Mouse (Mus musculus) left cerebral cortex, postnatal 14 days (tissue): ENCODE measurements at regions not wholly inside any gene's neighbourhood (a gene's known extent, or its start where the extent isn't known, plus 50 kb on each side); places are given as distances from the start of the nearest gene placed in this dataset.

Source experiments
- DNase-seq, 2 experiments: peaks; one replicate each; pipeline ENCODE4 v3.0.0; 2021 to 2022; ENCODE audit warnings: low spot score in 2 of 2, mixed read lengths in 1 of 2
- intact Hi-C: fragments of 180-260 bp; cut with DNase I; formaldehyde crosslinking; loops from one replicate; pipeline ENCODE4 v1.15.1; 2025

DNA sequence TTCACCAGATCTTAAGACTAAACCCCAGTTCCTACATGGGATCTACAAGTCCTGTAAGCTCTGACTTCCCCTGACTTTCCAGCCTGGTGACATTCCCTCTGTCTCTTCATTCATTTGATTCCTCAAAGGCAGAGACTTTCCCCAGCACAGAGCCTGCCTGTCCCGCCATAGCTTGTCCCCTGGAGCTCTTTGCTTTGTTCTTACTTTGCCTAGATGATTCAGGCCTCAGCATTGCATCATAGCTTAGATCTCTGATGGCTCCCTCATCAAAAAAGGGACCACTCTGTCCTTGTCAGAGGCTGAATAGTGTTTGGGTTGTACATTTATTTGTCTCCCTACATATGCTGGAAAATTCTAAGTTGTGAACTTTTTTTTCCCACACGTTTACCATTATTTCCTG is 57.6 kb upstream of the Exoc6 start:
- intact Hi-C loops = no loop called here

DNA sequence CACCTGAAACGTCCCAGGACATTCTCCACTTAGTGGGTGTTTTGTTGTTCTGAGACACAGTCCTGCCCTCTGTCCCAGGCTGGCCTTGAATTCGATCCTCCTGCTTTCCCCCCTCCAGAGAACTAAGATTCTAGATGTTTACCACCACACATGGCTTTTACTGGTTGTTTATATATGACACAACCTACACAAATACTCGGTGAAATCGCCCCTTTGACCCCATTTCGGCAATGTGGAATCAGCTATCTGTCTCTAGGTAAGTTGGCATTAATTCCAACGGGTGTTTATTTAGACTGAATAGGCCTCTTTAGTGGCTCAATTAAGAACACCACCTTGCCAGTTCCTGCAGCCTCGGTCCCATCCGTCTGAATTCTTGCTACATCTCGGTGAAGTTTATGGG is 56.8 kb upstream of the Exoc6 start:
- intact Hi-C loops = no loop called here
- DNase-seq = no peak

More for the DNA sequence above, 57.6 kb upstream of the Exoc6 start:
- no peak for DNase-seq

DNA sequence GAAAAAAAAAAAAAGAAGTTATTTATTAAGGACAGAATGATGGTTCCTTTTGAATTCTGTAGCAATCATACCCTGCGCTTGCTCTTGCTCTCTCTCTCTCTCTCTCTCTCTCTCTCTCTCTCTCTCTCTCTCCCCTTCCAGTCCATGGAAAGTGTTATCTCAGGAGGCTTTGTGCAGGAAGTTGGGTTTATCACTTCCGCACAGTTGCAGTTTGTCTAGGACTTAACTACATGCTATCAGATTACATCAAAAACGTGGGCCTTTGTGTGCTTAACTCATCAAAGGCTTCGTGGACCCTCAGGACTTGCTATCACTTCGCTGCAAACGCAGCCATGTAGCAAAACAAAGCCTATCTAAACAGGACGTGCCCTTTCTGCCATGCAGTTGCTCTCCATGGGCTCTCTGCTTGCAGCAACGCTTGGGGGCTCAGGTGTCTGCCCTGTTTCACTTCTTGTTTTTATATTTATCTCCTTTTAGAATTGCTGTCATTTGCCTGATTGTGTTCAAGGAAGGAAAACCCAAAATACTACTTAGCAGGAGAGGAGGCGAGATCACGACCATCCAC is 56.2 kb upstream of the Exoc6 start:
- intact Hi-C loops = no loop called here

DNA sequence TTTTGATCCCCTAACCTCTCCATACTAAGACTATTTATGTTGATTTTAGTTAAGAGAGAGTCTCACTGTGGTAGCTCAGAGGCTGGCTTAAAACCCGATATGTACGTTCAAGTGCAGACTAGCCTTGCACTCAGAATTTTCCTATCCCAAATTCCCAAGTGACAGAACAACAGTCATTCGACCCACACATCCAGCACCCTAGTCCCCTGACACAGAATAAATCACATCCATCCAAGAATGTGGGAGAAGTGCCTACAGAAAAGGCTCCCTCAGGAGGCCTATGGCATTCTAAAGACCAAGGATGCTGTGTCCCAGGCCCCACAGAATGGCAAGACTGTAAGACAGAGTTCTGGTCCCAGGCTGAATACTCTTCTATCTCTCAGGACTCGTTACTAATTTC is 55.4 kb upstream of the Exoc6 start:
- intact Hi-C loops = no loop called here
- DNase-seq = no peak

More for the DNA sequence above, 56.2 kb upstream of the Exoc6 start:
- DNase-seq = no peak

DNA sequence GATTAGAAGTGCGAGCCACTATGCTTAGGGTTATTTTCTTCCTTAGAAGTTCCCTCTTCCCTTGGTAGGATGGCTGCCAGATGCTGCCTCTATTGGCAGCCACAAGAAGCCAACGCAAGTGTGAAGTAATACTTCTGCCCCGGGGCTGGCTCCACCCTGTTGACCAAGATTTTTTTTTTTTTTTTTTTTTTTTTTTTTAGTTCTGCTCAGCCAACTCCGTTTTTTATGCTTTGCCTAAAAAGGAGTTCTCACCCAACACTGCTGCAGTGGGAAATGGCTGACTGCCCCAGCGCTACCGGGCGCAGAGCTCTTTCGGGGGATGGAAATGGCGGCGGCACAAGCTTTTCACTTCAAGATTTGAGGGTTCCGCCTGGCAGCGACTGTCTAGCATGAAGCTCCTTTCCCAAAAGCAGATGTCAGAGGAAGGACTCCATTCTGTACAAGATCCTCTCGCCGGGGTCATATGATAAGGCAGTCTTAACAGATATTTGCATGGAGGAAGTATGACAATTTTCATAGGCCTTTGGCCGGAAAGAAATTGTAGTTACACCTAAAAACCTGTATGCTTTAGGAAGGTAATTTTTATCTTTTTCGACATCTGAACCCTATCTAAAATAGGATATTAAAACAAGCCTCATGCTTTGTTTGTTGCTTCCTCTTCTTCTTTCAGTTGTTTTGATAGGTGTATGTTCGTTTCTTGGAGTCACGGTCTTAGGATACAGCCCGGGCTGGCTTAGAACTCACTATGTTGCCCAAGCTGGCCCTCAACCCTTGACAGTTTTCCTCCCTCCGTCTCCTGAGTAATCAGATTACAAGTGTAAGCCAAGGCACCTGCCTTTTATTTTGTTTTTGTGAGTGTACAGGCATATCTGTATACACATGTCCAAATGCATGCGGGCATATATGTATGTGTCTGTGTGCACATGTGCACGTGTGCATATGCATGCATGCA is 54.6 kb upstream of the Exoc6 start:
- intact Hi-C loops = no loop called here
- DNase-seq = peak; percentile 14 to 15

DNA sequence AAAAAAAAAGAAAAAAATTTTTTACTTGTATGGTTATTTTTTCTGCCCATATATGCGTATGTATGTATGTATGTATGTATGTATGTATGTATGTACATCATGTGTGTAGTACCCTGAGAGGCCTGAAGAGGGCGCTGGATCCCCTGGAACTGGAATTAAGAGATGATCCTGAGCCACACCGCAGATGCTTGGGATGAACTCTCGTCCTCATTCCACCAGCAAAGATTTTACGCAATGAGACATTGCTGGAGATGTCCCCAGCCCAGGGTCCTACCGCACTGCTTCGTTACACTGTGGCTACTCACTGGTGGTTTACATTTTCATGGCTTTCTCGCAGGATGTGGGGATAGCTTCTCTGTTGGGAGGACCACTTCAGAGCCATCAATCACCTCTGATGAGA is 53.5 kb upstream of the Exoc6 start:
- intact Hi-C loops = no loop called here
- DNase-seq = peak in 1 of 2 experiments; percentile 18

DNA sequence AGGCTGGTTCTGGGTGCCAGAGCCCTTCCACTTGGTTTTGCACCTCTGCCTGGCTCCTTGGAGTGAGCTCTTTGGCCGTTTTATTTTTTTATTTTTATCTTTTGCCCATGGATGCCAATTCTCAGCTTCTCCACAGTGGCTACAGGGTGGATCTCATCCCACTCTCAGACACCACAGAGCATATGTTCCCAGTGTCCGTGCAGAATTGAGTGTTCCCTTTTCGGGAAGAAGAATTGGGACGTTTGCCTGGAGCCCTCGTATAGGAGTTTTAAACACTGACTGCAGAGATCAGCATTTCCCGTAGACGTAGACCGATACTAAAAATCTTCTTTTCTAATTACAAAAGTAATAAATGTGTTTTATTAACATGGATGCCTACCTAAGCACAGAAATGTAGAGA is 53.1 kb upstream of the Exoc6 start:
- DNase-seq = peak; percentile 26 to 43
- intact Hi-C loops = no loop called here

DNA sequence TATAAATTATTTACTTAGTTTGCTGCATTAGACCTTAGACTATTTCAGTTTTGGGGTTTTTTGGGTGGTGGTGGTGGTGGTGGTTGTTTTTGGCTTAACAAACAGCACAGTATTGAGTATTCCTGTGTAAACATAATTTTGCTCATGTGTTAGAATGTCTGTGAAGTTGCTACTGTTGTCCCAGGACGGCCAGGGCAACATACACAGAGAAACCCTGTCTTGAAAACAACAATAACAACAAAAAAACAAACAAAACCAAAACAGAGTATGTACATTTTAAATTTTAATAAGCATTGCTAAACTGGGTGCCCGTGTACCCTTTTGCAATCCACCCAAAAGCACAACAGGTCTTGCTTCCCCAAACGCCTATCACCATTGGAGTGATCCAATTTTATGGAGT is 51.8 kb upstream of the Exoc6 start:
- no peak for DNase-seq
- intact Hi-C loops = no loop called here
